Mouse (Mus musculus) G1E (cell line): ENCODE results near the gene Zswim1.

Experiments used
- CTCF ChIP-seq: IDR thresholded peaks from 2 replicates; pipeline ENCODE4 v1.5.1; 2012; ENCODE audit warnings: low read depth, low read length, inconsistent platforms, mixed read lengths
- GATA1 ChIP-seq: IDR thresholded peaks from 2 replicates; pipeline ENCODE4 v1.6.1; 2012; ENCODE audit warnings: borderline replicate concordance, low read length, inconsistent platforms, mixed read lengths

DNA sequence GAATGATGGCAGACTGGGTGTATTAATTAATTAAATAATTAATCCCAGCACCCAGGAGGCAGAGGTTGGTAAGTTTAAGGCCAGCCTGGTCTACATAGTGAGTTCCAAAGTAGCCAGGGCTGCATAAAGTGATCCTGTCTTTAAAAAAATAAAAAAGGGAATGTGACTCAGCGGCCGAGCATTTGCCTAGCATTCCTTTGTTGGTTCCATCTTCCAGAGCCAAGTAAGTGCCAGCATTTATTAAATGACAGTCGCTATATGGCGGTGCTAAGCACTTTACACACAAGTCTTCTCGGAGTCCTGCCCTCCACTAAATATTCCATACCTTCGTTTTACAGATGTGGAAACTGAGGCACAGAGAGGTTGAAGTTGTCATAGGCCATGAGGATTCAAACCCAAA is 46.4 kb upstream of the Zswim1 start:
- TF ChIP-seq GATA1, result no peak
- TF ChIP-seq CTCF, result no peak
